Mouse (Mus musculus): ENCODE data around the gene Scp2. TPM values are rescaled to one million over a fixed set of nuclear protein-coding genes. Genes with fewer than 3 reads are reported as not detected.

Gene Scp2
- polyA plus RNA-seq, 1 experiment from 2014 or later: 161 TPM

DNA sequence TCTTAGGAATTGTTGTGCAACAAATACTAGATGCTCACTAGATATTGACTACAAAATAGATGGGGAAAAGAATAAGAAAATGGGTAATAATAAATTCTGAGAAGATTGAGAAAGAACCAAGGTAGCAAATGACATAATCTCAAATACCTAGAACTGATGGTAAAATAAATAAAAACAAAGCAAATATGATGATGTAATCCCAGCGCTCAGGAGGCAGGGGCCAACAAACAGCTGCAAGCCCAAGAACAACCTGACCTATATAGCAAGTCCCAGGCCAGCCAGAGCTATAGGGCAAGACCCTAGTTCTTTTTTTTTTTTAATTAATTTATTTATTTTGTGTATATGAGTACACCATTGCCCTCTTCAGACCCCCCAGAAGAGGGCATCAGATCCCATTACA is 20.7 kb downstream of the Scp2 start:
- no peak for ATAC-seq (ENCODE audit: insufficient number of reproducible peaks, low FRiP score, low TSS enrichment, low read depth)
- H3K27ac ChIP-seq (replicated peaks; ENCODE audit: low read depth, low read length): no peak overlapping the region

DNA sequence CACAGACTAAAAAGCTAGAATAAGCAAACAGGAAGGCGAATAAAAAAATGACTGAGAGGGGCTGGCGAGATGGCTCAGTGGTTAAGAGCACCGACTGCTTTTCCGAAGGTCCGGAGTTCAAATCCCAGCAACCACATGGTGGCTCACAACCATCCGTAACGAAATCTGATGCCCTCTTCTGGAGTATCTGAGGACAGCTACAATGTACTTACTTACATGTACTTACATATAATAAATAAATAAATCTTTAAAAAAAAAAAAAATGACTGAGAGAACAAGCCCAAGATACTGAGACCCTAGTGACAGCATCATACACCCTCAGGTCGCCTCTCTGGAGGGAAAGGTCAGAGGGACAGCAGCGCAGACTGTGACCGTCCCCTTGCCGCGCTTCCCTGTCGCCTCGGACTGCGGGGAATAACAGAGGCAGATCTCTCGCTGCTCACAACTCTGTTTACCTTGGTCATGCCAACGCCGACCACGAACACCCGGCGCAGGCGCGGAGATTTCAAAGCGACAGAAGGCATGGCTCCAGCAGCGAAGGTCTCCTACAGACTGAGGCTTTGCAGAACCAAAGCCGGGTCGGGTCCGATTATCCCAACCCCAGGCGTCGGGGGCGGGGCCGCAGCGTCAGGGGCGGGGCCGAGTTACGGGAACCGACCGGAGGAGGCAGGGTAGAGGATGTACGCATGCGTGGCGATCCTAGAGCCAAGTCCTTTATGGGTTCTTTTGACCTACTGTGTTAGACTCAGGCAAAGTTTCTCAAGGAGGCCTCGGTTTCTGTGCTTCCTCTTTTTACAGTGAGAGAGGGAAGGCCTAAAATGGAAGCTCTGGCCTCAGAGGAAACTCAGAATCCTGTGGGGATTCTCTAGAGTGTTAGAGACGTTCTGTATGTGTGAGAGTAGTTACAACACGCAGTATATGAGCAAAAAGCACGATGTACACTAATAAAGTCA is 26.6 kb downstream of the Scp2 start:
- Histone ChIP-seq H3K4me1 (ENCODE audit: control insufficient read depth, insufficient read depth, low read length) (no peaks in the 10 kb centered on the region), H3K4me3 (ENCODE audit: low read depth, low read length) (peak overlapping the region; percentile 57), H3K4me2 (ENCODE audit: low read depth, severe bottlenecking) (peak overlapping the region; percentile 45), H3K27me3 (ENCODE audit: control insufficient read depth, insufficient read depth, low read length) (no peaks in the 10 kb centered on the region), H3K9ac (ENCODE audit: low read length) (peak overlapping the region; percentile 41), H3K9me3 (ENCODE audit: control insufficient read depth, low read length) (no peaks in the 10 kb centered on the region), H3K27ac (replicated peaks; ENCODE audit: low read depth, low read length) (no peak overlapping the region), H3K36me3 (ENCODE audit: control insufficient read depth, insufficient read depth, low read length) (no peaks in the 10 kb centered on the region)
- WGBS: 12% methylated on average over 43 of the region's 45 CpGs
- ATAC-seq (ENCODE audit: insufficient number of reproducible peaks, low FRiP score, low TSS enrichment, low read depth) (peak; percentile 86), DNase-seq (ENCODE audit: low spot score) (peak; percentile 96)

More for the DNA sequence above, 20.7 kb downstream of the Scp2 start:
- Histone ChIP-seq H3K4me3 (ENCODE audit: low read depth, low read length) (no peak overlapping the region), H3K9me3 (ENCODE audit: control insufficient read depth, low read length) (no peaks in the 10 kb centered on the region), H3K9ac (ENCODE audit: low read length) (no peak overlapping the region), H3K4me1 (ENCODE audit: control insufficient read depth, insufficient read depth, low read length) (no peaks in the 10 kb centered on the region), H3K27me3 (ENCODE audit: control insufficient read depth, insufficient read depth, low read length) (no peaks in the 10 kb centered on the region), H3K4me2 (ENCODE audit: low read depth, severe bottlenecking) (no peak overlapping the region), H3K36me3 (ENCODE audit: control insufficient read depth, insufficient read depth, low read length) (no peaks in the 10 kb centered on the region)
- 97% methylated on average over 1 of the region's 1 CpGs for WGBS
- DNase-seq (ENCODE audit: low spot score): no peak

- H3K27ac ChIP-seq (replicated peaks; ENCODE audit: low read depth, low read length): no peak overlapping the region
- H3K9me3 ChIP-seq (ENCODE audit: control insufficient read depth, low read length): no peaks in the 10 kb centered on the region
- no peak overlapping the region for H3K4me2 ChIP-seq (ENCODE audit: low read depth, severe bottlenecking)
- H3K36me3 ChIP-seq (ENCODE audit: control insufficient read depth, insufficient read depth, low read length): no peaks in the 10 kb centered on the region
- no peak overlapping the region for H3K9ac ChIP-seq (ENCODE audit: low read length)
- ATAC-seq (ENCODE audit: insufficient number of reproducible peaks, low FRiP score, low TSS enrichment, low read depth) (no peak), DNase-seq (ENCODE audit: low spot score) (no peak)
- H3K4me1 ChIP-seq (ENCODE audit: control insufficient read depth, insufficient read depth, low read length): no peaks in the 10 kb centered on the region
- H3K4me3 ChIP-seq (ENCODE audit: low read depth, low read length): no peak overlapping the region
- H3K27me3 ChIP-seq (ENCODE audit: control insufficient read depth, insufficient read depth, low read length): no peaks in the 10 kb centered on the region
- 93% methylated on average over 8 of the region's 8 CpGs for WGBS
These were observed 27.3 kb downstream of the Scp2 start for GRCm38 (mm10) chr4:108117488-108117887.

- Histone ChIP-seq H3K9me3 (ENCODE audit: control insufficient read depth, low read length) (no peaks in the 10 kb centered on the region), H3K9ac (ENCODE audit: low read length) (no peak overlapping the region), H3K4me3 (ENCODE audit: low read depth, low read length) (no peak overlapping the region), H3K4me2 (ENCODE audit: low read depth, severe bottlenecking) (no peak overlapping the region), H3K4me1 (ENCODE audit: control insufficient read depth, insufficient read depth, low read length) (no peaks in the 10 kb centered on the region), H3K27ac (replicated peaks; ENCODE audit: low read depth, low read length) (no peak overlapping the region), H3K36me3 (ENCODE audit: control insufficient read depth, insufficient read depth, low read length) (no peaks in the 10 kb centered on the region), H3K27me3 (ENCODE audit: control insufficient read depth, insufficient read depth, low read length) (no peaks in the 10 kb centered on the region)
- DNase-seq (ENCODE audit: low spot score) (no peak), ATAC-seq (ENCODE audit: insufficient number of reproducible peaks, low FRiP score, low TSS enrichment, low read depth) (no peak)
- 88% methylated on average over 2 of the region's 2 CpGs for WGBS
These were observed 28.3 kb downstream of the Scp2 start for GRCm38 (mm10) chr4:108116466-108116865.

DNA sequence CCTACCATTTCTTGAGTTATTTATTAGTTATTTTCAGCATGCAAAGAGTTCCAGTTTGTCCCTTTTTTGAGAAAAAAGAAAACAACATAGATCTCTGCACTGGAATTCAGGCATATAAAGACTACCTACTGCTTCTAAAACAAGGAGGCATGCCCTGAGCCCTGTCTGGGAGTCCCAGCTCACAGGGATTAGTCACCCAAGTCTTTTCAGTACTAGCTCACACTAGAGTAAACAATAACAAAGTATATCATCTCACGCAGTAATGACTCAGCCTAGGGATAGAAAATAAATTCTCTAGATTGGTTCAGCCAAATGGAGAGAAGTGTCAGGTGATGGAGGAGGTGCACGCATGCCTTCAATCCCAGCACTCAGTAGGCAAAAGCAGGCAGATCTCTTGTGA is 34.1 kb downstream of the Scp2 start:
- Histone ChIP-seq H3K4me3 (ENCODE audit: low read depth, low read length) (no peak overlapping the region), H3K27ac (replicated peaks; ENCODE audit: low read depth, low read length) (no peak overlapping the region), H3K9ac (ENCODE audit: low read length) (no peak overlapping the region), H3K27me3 (ENCODE audit: control insufficient read depth, insufficient read depth, low read length) (no peaks in the 10 kb centered on the region), H3K36me3 (ENCODE audit: control insufficient read depth, insufficient read depth, low read length) (no peaks in the 10 kb centered on the region), H3K9me3 (ENCODE audit: control insufficient read depth, low read length) (no peaks in the 10 kb centered on the region), H3K4me1 (ENCODE audit: control insufficient read depth, insufficient read depth, low read length) (no peaks in the 10 kb centered on the region), H3K4me2 (ENCODE audit: low read depth, severe bottlenecking) (no peak overlapping the region)
- DNase-seq (ENCODE audit: low spot score): no peak
- WGBS: 91% methylated on average over 2 of the region's 2 CpGs
- ATAC-seq (ENCODE audit: insufficient number of reproducible peaks, low FRiP score, low TSS enrichment, low read depth): no peak

- Histone ChIP-seq H3K9me3 (ENCODE audit: control insufficient read depth, low read length) (no peaks in the 10 kb centered on the region), H3K4me1 (ENCODE audit: control insufficient read depth, insufficient read depth, low read length) (no peaks in the 10 kb centered on the region), H3K4me3 (ENCODE audit: low read depth, low read length) (no peak overlapping the region), H3K27me3 (ENCODE audit: control insufficient read depth, insufficient read depth, low read length) (no peaks in the 10 kb centered on the region), H3K36me3 (ENCODE audit: control insufficient read depth, insufficient read depth, low read length) (no peaks in the 10 kb centered on the region), H3K27ac (replicated peaks; ENCODE audit: low read depth, low read length) (no peak overlapping the region), H3K4me2 (ENCODE audit: low read depth, severe bottlenecking) (no peak overlapping the region), H3K9ac (ENCODE audit: low read length) (no peak overlapping the region)
- no peak for DNase-seq (ENCODE audit: low spot score)
- no peak for ATAC-seq (ENCODE audit: insufficient number of reproducible peaks, low FRiP score, low TSS enrichment, low read depth)
- WGBS: 95% methylated on average over 7 of the region's 7 CpGs
These were observed 35.1 kb downstream of the Scp2 start for GRCm38 (mm10) chr4:108109728-108110127.

DNA sequence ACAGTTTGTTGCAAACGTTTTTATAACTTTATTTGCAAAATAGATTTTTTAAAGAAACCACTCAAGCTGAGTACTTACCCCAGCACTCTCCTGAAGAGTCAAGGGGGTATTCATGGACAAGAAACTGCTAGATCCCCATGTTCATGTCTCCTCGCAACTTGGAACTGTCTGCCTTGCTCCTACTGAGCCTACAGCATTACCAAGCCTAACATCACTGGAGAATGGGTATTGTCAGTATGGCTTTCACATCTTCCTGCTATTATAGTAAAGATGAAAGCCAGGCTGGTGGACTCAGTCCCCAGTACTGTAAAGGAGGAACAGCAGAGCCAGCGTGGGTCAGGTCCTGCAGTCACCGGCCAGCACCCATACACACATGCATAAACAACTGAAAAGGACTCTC is 48.5 kb downstream of the Scp2 start, which contains the start of gene Podn:
TSS of gene Podn (minus strand) at position 101 of the 400 bp plus-strand sequence.
- no peak within 1 kb of the TSS for H3K4me2 ChIP-seq (ENCODE audit: low read depth, severe bottlenecking)
- WGBS: 80% methylated on average over 4 of the region's 4 CpGs
- H3K9me3 ChIP-seq (ENCODE audit: control insufficient read depth, low read length): no peaks in the 10 kb centered on the region
- H3K4me3 ChIP-seq (ENCODE audit: low read depth, low read length): no peak within 1 kb of the TSS
- no peak within 1 kb of the TSS for H3K27ac ChIP-seq (replicated peaks; ENCODE audit: low read depth, low read length)
- H3K27me3 ChIP-seq (ENCODE audit: control insufficient read depth, insufficient read depth, low read length): no peaks in the 10 kb centered on the region
- H3K36me3 ChIP-seq (ENCODE audit: control insufficient read depth, insufficient read depth, low read length): no peaks in the 10 kb centered on the region
- H3K9ac ChIP-seq (ENCODE audit: low read length): no peak within 1 kb of the TSS
- no peak for DNase-seq (ENCODE audit: low spot score)
- no peaks in the 10 kb centered on the region for H3K4me1 ChIP-seq (ENCODE audit: control insufficient read depth, insufficient read depth, low read length)
- ATAC-seq (ENCODE audit: insufficient number of reproducible peaks, low FRiP score, low TSS enrichment, low read depth): no peak

GRCm38 (mm10) chr4:108092741-108093397 is 51.9 kb downstream of the Scp2 start:
- no peak for DNase-seq (ENCODE audit: low spot score)
- H3K9me3 ChIP-seq (ENCODE audit: control insufficient read depth, low read length): no peaks in the 10 kb centered on the region
- H3K9ac ChIP-seq (ENCODE audit: low read length): no peak overlapping the region
- no peak overlapping the region for H3K4me2 ChIP-seq (ENCODE audit: low read depth, severe bottlenecking)
- H3K27me3 ChIP-seq (ENCODE audit: control insufficient read depth, insufficient read depth, low read length): no peaks in the 10 kb centered on the region
- H3K27ac ChIP-seq (replicated peaks; ENCODE audit: low read depth, low read length): no peak overlapping the region
- no peaks in the 10 kb centered on the region for H3K4me1 ChIP-seq (ENCODE audit: control insufficient read depth, insufficient read depth, low read length)
- no peaks in the 10 kb centered on the region for H3K36me3 ChIP-seq (ENCODE audit: control insufficient read depth, insufficient read depth, low read length)
- no peak for ATAC-seq (ENCODE audit: insufficient number of reproducible peaks, low FRiP score, low TSS enrichment, low read depth)
- H3K4me3 ChIP-seq (ENCODE audit: low read depth, low read length): no peak overlapping the region
- WGBS: 80% methylated on average over 6 of the region's 6 CpGs
